26 mouse cellular contexts compared by ENCODE assay signal in genomic region chr4:115923262-115923880, GRCm38 (mm10). TPM values are rescaled to one million over a fixed set of nuclear protein-coding genes. Genes with fewer than 3 reads are reported as not detected.
A peak's percentile ranks its signal among the peaks of the same experiment; 100 is the strongest.
DNase-seq lines count a peak whose midpoint lies in the region; ATAC-seq and TF ChIP-seq lines count a peak whose summit lies in the region.
"Had no signal": no experiment of that assay in that cellular context is flagged by ENCODE, and none has a peak within 500 bp of the region (broad histone marks: within the 10 kb centered on the region; RNA-seq: fewer than 3 reads in every experiment).

No protein-coding gene starts in this region.

- DNase-seq in cerebellum, postnatal 14 days: peak; percentile 41 to 43
- DNase-seq in cerebellum, postnatal 36 days: no peak
- DNase-seq in kidney, postnatal 36 days: no peak
- DNase-seq in 3T3-L1 (ENCODE audit: low read depth, low spot score): peak; percentile 62
- DNase-seq in ovary, adult 18-20 months (ENCODE audit: low spot score): no peak
- DNase-seq: adrenal gland, postnatal 10 days; cerebellum, adult 11-12 months; cerebellum, adult 9-10 months; forebrain, postnatal 0 days; gastrocnemius, adult 2 months; gastrocnemius, postnatal 14 days; heart, postnatal 36 days; kidney, adult 18-20 months had no signal

- no peak overlapping the region for H3K27ac ChIP-seq in kidney, embryonic 15.5 days
- H3K27ac ChIP-seq: gastrocnemius, adult 2 months; hindbrain, embryonic 10.5 days; hindbrain, postnatal 0 days had no signal

- no peak overlapping the region for H3K4me2 ChIP-seq in kidney, embryonic 15.5 days
- H3K4me2 ChIP-seq in myocyte (ENCODE audit: low read depth): peak overlapping the region; percentile 60
- H3K4me2 ChIP-seq: heart, embryonic 11.5 days had no signal

- no peaks in the 10 kb centered on the region for H3K9me3 ChIP-seq in kidney, embryonic 15.5 days (replicated peaks)
- H3K9me3 ChIP-seq: hindbrain, embryonic 10.5 days had no signal

- no peak for TF ChIP-seq POLR2A in myocyte (IDR thresholded peaks at IDR 0.05; ENCODE audit: insufficient read length, low read depth)

- 74% methylated on average over 16 of the region's 16 CpGs for WGBS in kidney, embryonic 15.5 days

- no peaks in the 10 kb centered on the region for H3K36me3 ChIP-seq in kidney, embryonic 15.5 days
- H3K36me3 ChIP-seq in myocyte (ENCODE audit: control insufficient read depth, insufficient read depth): no peaks in the 10 kb centered on the region
- H3K36me3 ChIP-seq: hindbrain, embryonic 10.5 days had no signal

- no peaks in the 10 kb centered on the region for H3K79me2 ChIP-seq in myocyte (ENCODE audit: control insufficient read depth, insufficient read depth)

- H3K9ac ChIP-seq in kidney, embryonic 15.5 days: no peak overlapping the region
- H3K9ac ChIP-seq: forebrain, postnatal 0 days had no signal

- H3K4me3 ChIP-seq in kidney, embryonic 15.5 days (replicated peaks): no peak overlapping the region
- no peak overlapping the region for H3K4me3 ChIP-seq in myocyte
- H3K4me3 ChIP-seq: gastrocnemius, adult 2 months; hindbrain, embryonic 10.5 days had no signal

- 0 out of 2 replicates have a peak, but pooled peaks cover 3% of the 10 kb centered on the region for H3K4me1 ChIP-seq in kidney, embryonic 15.5 days

- H3ac ChIP-seq in myocyte (ENCODE audit: control insufficient read depth, insufficient read length): no peak overlapping the region

- ATAC-seq in kidney, embryonic 15.5 days (replicated peaks; ENCODE audit: low FRiP score): 0 out of 2 replicates have a peak, but pooled peaks have one; percentile 29
- ATAC-seq: forebrain, embryonic 14.5 days; forebrain, postnatal 0 days; hindbrain, postnatal 0 days; inflammation-experienced regulatory T-cells, adult 6 months; intestine, embryonic 16.5 days; Patski had no signal

- H3K27me3 ChIP-seq in kidney, embryonic 15.5 days: peaks cover 98% of the 10 kb centered on the region
- no peaks in the 10 kb centered on the region for H3K27me3 ChIP-seq in myocyte (ENCODE audit: control insufficient read depth, insufficient read depth, insufficient read length)

TF ChIP-seq in myocyte, 11 proteins besides CTCF, POLR2A, EP300 and RAD21:
- no peak for TF ChIP-seq POLR2AphosphoS2 (IDR thresholded peaks at IDR 0.05; ENCODE audit: insufficient read length, low read depth)
- no peak for TF ChIP-seq REST (IDR thresholded peaks at IDR 0.05; ENCODE audit: insufficient read depth, insufficient read length)
- no peak for TF ChIP-seq CEBPB (IDR thresholded peaks at IDR 0.05; ENCODE audit: insufficient read depth, poor library complexity, severe bottlenecking)
- TF ChIP-seq USF1 (IDR thresholded peaks at IDR 0.05; ENCODE audit: low read depth): no peak
- TF ChIP-seq SRF (IDR thresholded peaks at IDR 0.05; ENCODE audit: control insufficient read depth, insufficient read length, low read depth): no peak
- TF ChIP-seq MAX (IDR thresholded peaks at IDR 0.05; ENCODE audit: low read depth): no peak
- TF ChIP-seq MYOG (IDR thresholded peaks at IDR 0.05; ENCODE audit: control insufficient read depth in 1 of 3, insufficient read depth in 1 of 3, insufficient read length in 2 of 3, low read depth in 2 of 3): no peak
- no peak for TF ChIP-seq MYOD1 (IDR thresholded peaks at IDR 0.05; ENCODE audit: control insufficient read depth in 1 of 3, insufficient read length in 2 of 3, low read depth in 2 of 3)
- TF ChIP-seq TCF3 (IDR thresholded peaks at IDR 0.05; ENCODE audit: insufficient read length, low read depth): no peak
- TF ChIP-seq TCF12 (IDR thresholded peaks at IDR 0.05; ENCODE audit: insufficient read depth, poor library complexity, severe bottlenecking): no peak
- no peak for TF ChIP-seq E2F4 (IDR thresholded peaks at IDR 0.05; ENCODE audit: insufficient read depth)

RNA-seq across cellular contexts. Expression of gene Dmbx1, which starts 16.4 kb away (rescaled TPM):
- polyA plus RNA-seq in kidney, embryonic 15.5 days (2015; fragmentation: Nextera tagmentation; extraction: Ambion mirVana): not detected in 2 replicates
- polyA plus RNA-seq in myocyte (2012; fragmentation: generic; extraction: Trizol): 0.01 TPM
- polyA plus RNA-seq: heart, embryonic 11.5 days; heart, embryonic 14.5 days; heart, postnatal 0 days; inflammation-experienced regulatory T-cells, adult 6 months; intestine, embryonic 16.5 days; Patski had no signal

RNA-seq across cellular contexts. Expression of gene 6430628N08Rik, which starts 32.9 kb away (rescaled TPM):
- not detected in 2 replicates for polyA plus RNA-seq in kidney, embryonic 15.5 days (2015; fragmentation: Nextera tagmentation; extraction: Ambion mirVana)
- not detected for polyA plus RNA-seq in myocyte (2012; fragmentation: generic; extraction: Trizol)
- polyA plus RNA-seq: embryonic facial prominence, embryonic 11.5 days; forebrain, embryonic 11.5 days; forebrain, embryonic 14.5 days; heart, embryonic 11.5 days; heart, embryonic 14.5 days; heart, postnatal 0 days; hindbrain, embryonic 10.5 days; inflammation-experienced regulatory T-cells, adult 6 months; intestine, embryonic 16.5 days; Patski had no signal

RNA-seq across cellular contexts. Expression of gene Kncn, which starts 39.2 kb away (rescaled TPM):
- polyA plus RNA-seq in kidney, embryonic 15.5 days (2015; fragmentation: Nextera tagmentation; extraction: Ambion mirVana): 0.08 TPM in 1 of 2 replicates, not detected in the other
- not detected for polyA plus RNA-seq in myocyte (2012; fragmentation: generic; extraction: Trizol)
- polyA plus RNA-seq: embryonic facial prominence, embryonic 11.5 days; forebrain, embryonic 11.5 days; forebrain, embryonic 14.5 days; heart, embryonic 11.5 days; heart, embryonic 14.5 days; heart, postnatal 0 days; hindbrain, embryonic 10.5 days; inflammation-experienced regulatory T-cells, adult 6 months; intestine, embryonic 16.5 days; Patski had no signal

Comparison
In these comparisons a context has a peak if more than half of its experiments do, and no peak if none do; other contexts are left out.
1. DNase-seq: peak in cerebellum, postnatal 14 days (2 of 2) and 3T3-L1 (single experiment); none in cerebellum, postnatal 36 days (0 of 2), kidney, postnatal 36 days (0 of 2) and ovary, adult 18-20 months (single experiment).